Mouse (Mus musculus): ENCODE data around the gene Cux2.

- TF ChIP-seq CTCF (IDR thresholded peaks at IDR 0.05; ENCODE audit: borderline replicate concordance, insufficient read depth, low read depth, low read length), result no peak
- TF ChIP-seq POLR2A (IDR thresholded peaks at IDR 0.05; ENCODE audit: borderline replicate concordance, insufficient read depth, low read length), result no peak
Observed at GRCm38 (mm10) chr5:121837441-121838340, 212.2 kb downstream of the Cux2 start, which contains the start of gene Sh2b3.

Data from cerebellum, adult 2 months (tissue).